Mouse (Mus musculus) C2C12 (cell line): Measurements from ENCODE around the gene Cep131. TPM values are rescaled to one million over a fixed set of nuclear protein-coding genes. Genes with fewer than 3 reads are reported as not detected.

Source experiments
- H3K27me3 ChIP-seq: one replicate; pipeline ENCODE4 v1.6.1; 2011; ENCODE audit not compliant: control insufficient read depth, insufficient read depth, insufficient read length
- H3K36me3 ChIP-seq: one replicate; pipeline ENCODE4 v1.6.1; 2011; ENCODE audit not compliant: control insufficient read depth, insufficient read depth
- H3K4me3 ChIP-seq: one replicate; pipeline ENCODE4 v1.5.1; 2011; ENCODE audit warnings: mild to moderate bottlenecking, control low read depth; ENCODE audit not compliant: poor library complexity, insufficient read depth, severe bottlenecking
- H3K79me2 ChIP-seq: one replicate; pipeline ENCODE4 v1.6.1; 2011; ENCODE audit not compliant: control insufficient read depth, insufficient read depth
- H3K79me3 ChIP-seq: one replicate; pipeline ENCODE4 v1.6.1; 2011; ENCODE audit warnings: low read depth, control low read depth
- H3ac ChIP-seq: one replicate; pipeline ENCODE3; 2011; ENCODE audit warnings: low read depth; ENCODE audit not compliant: control insufficient read depth, insufficient read length
- CEBPB ChIP-seq: IDR thresholded peaks from one replicate; pipeline ENCODE4 v1.6.1; 2011; ENCODE audit warnings: low read depth, mild to moderate bottlenecking, control low read depth, moderate library complexity
- CTCF ChIP-seq: IDR thresholded peaks from one replicate; pipeline ENCODE4 v1.5.1; 2011; ENCODE audit not compliant: control insufficient read depth, insufficient read depth, insufficient read length
- FOSL1 ChIP-seq: IDR thresholded peaks from one replicate; pipeline ENCODE4 v1.8.0; 2011; ENCODE audit warnings: mild to moderate bottlenecking, low read length; ENCODE audit not compliant: poor library complexity, insufficient read depth, severe bottlenecking
- MAX ChIP-seq: IDR thresholded peaks from one replicate; pipeline ENCODE4 v1.6.1; 2011; ENCODE audit warnings: mild to moderate bottlenecking, control low read depth
- MYOD1 ChIP-seq: IDR thresholded peaks from one replicate; pipeline ENCODE4 v1.6.1; 2011; ENCODE audit warnings: low read depth; ENCODE audit not compliant: control insufficient read depth, insufficient read length
- MYOG ChIP-seq: IDR thresholded peaks from one replicate; pipeline ENCODE4 v1.6.1; 2011; ENCODE audit not compliant: control insufficient read depth, insufficient read length; ENCODE audit errors: extremely low read depth
- USF1 ChIP-seq: IDR thresholded peaks from one replicate; pipeline ENCODE4 v1.6.1; 2011; ENCODE audit warnings: low read depth, mild to moderate bottlenecking, control low read depth, moderate library complexity
- polyA plus RNA-seq: library from polyadenylated mRNA; unstranded; fragments of >200 nt; fragmentation: generic; extraction: Trizol; gene quantifications from one replicate; pipeline ENCODE4 v1.2.1, GENCODE M21; 2012; ENCODE audit warnings: missing spikeins

Cep131 gene
- polyA plus RNA-seq, 1 experiment: 11.6 TPM

GRCm38 (mm10) chr11:120039581-120039980 lies 47.0 kb downstream of the Cep131 start:
- H3ac ChIP-seq: no peak overlapping the region
- H3K79me3 ChIP-seq: no peaks in the 10 kb centered on the region
- TF ChIP-seq MYOD1: no peak
- no peak for TF ChIP-seq CTCF
- TF ChIP-seq MYOG: no peak
- no peak for TF ChIP-seq CEBPB
- no peak for TF ChIP-seq USF1
- no peak for TF ChIP-seq FOSL1
- TF ChIP-seq MAX: no peak
- H3K36me3 ChIP-seq: no peaks in the 10 kb centered on the region
- peaks cover 22% of the 10 kb centered on the region for H3K27me3 ChIP-seq
- H3K4me3 ChIP-seq: no peak overlapping the region
- no peaks in the 10 kb centered on the region for H3K79me2 ChIP-seq

DNA sequence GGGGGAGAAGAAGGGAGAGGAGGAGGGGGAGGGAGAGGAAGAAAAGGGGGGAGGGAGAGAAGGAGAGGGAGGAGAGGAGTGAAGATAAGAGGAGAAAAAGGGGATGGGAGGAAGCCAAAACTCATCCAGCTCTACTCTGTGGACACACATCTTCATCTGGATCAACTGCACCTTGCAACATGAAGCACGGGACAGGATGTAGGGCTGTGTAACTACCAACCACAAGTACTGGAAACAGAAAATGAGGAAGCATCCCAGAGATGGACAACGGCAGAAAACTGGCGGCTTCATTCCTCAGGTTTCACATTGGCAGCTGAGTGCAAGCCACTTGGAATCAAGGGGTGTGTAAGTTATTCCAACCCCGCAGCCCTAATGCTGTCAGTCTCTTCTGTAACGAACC lies 51.9 kb downstream of the Cep131 start:
- H3ac ChIP-seq: no peak overlapping the region
- H3K36me3 ChIP-seq: no peaks in the 10 kb centered on the region
- H3K79me2 ChIP-seq: no peaks in the 10 kb centered on the region
- TF ChIP-seq FOSL1: no peak
- no peak for TF ChIP-seq MAX
- no peak overlapping the region for H3K4me3 ChIP-seq
- H3K27me3 ChIP-seq: peaks cover 37% of the 10 kb centered on the region
- H3K79me3 ChIP-seq: no peaks in the 10 kb centered on the region

GRCm38 (mm10) chr11:120034306-120034705 lies 52.3 kb downstream of the Cep131 start:
- no peak overlapping the region for H3ac ChIP-seq
- no peak for TF ChIP-seq FOSL1
- no peak for TF ChIP-seq USF1
- no peak for TF ChIP-seq MYOD1
- no peak overlapping the region for H3K4me3 ChIP-seq
- peaks cover 37% of the 10 kb centered on the region for H3K27me3 ChIP-seq
- no peaks in the 10 kb centered on the region for H3K79me2 ChIP-seq
- no peaks in the 10 kb centered on the region for H3K36me3 ChIP-seq
- no peaks in the 10 kb centered on the region for H3K79me3 ChIP-seq

DNA sequence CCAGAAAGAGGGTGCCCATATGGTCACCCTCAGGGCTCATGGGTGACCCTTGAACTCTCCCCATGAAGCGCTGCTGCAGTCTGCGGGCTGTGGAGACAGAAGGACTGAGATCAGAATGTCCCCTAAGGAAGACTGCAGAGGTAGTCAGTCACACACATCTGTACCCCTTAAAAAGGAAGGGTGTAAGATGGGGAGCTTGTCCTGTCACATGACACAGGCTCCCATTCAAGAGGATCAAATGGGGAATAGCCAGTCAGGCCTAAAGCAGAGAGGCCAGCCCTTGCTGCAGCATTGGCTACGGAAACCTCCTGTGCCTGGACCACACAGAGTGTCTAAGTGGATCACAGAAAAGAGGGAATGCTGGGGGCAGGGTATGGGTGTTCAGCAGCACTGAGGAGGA lies 53.2 kb downstream of the Cep131 start:
- TF ChIP-seq MAX (no peak), USF1 (no peak), CEBPB (no peak), CTCF (no peak), FOSL1 (no peak), MYOD1 (no peak), MYOG (no peak)
- Histone ChIP-seq H3K36me3 (no peaks in the 10 kb centered on the region), H3K27me3 (peaks cover 34% of the 10 kb centered on the region)

DNA sequence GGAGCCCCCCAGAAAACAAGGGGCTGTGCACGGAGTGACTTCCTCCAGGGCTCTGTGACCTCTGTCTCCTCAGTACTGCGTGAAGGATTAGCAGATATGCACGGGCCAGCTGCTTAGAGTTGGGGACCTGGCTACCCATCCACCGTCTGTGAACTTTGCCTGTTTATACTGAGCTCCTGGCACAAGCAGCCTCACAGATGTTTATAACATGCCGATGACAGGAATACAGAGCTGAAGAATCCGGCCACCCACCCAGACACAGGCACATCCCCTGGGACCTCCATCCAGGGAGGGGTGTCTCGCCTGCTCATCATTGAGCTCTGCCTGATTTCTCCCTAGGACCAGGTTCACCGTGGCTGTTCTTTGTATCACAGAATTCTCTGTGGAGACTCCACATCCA lies 54.6 kb downstream of the Cep131 start:
- Histone ChIP-seq H3K4me3 (no peak overlapping the region), H3K79me3 (no peaks in the 10 kb centered on the region), H3ac (no peak overlapping the region), H3K27me3 (peaks cover 27% of the 10 kb centered on the region), H3K36me3 (no peaks in the 10 kb centered on the region), H3K79me2 (no peaks in the 10 kb centered on the region)
- no peak for TF ChIP-seq MYOG
- TF ChIP-seq CEBPB: no peak

More for the DNA sequence above, 53.2 kb downstream of the Cep131 start:
- no peak overlapping the region for H3K4me3 ChIP-seq
- no peak overlapping the region for H3ac ChIP-seq
- no peaks in the 10 kb centered on the region for H3K79me3 ChIP-seq
- no peaks in the 10 kb centered on the region for H3K79me2 ChIP-seq

- Histone ChIP-seq H3K79me3 (no peaks in the 10 kb centered on the region), H3K27me3 (peaks cover 23% of the 10 kb centered on the region), H3K79me2 (no peaks in the 10 kb centered on the region), H3ac (no peak overlapping the region), H3K36me3 (no peaks in the 10 kb centered on the region), H3K4me3 (no peak overlapping the region)
- no peak for TF ChIP-seq USF1
- TF ChIP-seq CEBPB: no peak
- TF ChIP-seq CTCF: no peak
- no peak for TF ChIP-seq MAX
- TF ChIP-seq FOSL1: no peak
- no peak for TF ChIP-seq MYOG
- TF ChIP-seq MYOD1: no peak
Observed at GRCm38 (mm10) chr11:120030145-120030901, 56.3 kb downstream of the Cep131 start.
